Mouse (Mus musculus): Measurements from ENCODE around the gene Tmem246. TPM values are rescaled to one million over a fixed set of nuclear protein-coding genes. Genes with fewer than 3 reads are reported as not detected.
A peak's percentile ranks its signal among the peaks of the same experiment; 100 is the strongest.
"Not testable (repeated sequence)": the region's sequence is repeated elsewhere in the genome, so short reads cannot be mapped to it uniquely, and the experiment has no call there.

The Tmem246 gene
- total RNA-seq (2021), result 10 to 100 TPM; 66.9 to 68.1 TPM
- long read RNA-seq, experiment 1, transcript Tmem246-201 (2 exons, 2,989 nt), result major isoform, 99 of 193 reads
- long read RNA-seq, experiment 1, transcript Tmem246-202 (2 exons, 748 nt), result minor isoform, 76 of 193 reads
- long read RNA-seq, experiment 1, partial matches to known transcripts, result 0 of 193 reads
- long read RNA-seq, experiment 1, other reads (novel, unspliced or antisense), result 18 of 193 reads
- long read RNA-seq, experiment 2, transcript Tmem246-202 (2 exons, 748 nt), result minor isoform, 69 of 179 reads
- long read RNA-seq, experiment 2, transcript Tmem246-201 (2 exons, 2,989 nt), result major isoform, 87 of 179 reads
- long read RNA-seq, experiment 2, partial matches to known transcripts, result 0 of 179 reads
- long read RNA-seq, experiment 2, other reads (novel, unspliced or antisense), result 23 of 179 reads

DNA sequence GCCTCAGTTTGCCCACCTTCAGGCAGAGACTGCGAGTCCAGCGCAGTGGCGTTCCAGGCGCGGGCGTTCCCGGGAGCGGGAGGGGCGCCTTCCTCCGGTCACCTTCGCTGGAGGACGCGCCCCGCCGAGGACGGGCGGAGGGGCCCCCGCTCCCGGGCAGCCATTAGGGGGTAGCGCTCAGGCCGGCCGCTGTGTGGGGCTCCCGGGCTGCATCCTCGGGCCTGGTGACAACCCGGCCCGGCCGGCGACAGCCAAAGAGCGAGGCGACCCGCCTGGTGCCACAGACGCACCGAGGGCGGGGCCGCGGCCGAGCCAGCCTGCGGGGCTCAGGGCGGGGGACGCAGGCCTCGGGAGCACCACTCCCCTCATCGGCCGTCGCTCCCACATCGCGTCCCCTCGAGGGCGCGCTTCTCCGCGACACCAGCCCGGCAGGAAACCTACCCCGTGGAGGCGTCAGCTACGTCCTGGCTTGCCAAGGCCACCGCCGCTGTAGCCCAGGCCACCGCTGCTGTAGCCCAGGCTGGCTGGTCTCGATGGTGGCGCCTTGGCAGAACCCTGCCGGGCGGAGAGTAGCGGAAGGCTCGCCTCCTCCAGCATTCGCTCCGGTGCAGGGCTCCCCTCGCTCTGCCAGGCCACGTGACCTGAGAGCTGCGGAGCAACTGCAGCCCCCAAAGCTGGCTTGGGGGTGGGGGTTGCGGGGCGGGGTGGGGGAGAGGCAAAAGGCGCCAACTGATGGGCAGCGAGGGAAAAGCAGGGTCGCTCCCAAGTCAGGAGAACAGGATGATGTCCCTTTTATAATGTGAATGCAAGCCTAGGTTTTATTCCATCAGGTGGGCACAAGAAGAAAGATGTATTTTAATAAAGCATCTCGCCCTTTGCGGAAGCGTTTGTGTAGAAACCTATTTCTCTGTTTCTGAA lies at the start of gene Tmem246:
TSS of gene Tmem246 (minus strand) at position 694 of the 918 bp plus-strand sequence.
- intact Hi-C loops (cut with DNase I), result no loop called here

DNA sequence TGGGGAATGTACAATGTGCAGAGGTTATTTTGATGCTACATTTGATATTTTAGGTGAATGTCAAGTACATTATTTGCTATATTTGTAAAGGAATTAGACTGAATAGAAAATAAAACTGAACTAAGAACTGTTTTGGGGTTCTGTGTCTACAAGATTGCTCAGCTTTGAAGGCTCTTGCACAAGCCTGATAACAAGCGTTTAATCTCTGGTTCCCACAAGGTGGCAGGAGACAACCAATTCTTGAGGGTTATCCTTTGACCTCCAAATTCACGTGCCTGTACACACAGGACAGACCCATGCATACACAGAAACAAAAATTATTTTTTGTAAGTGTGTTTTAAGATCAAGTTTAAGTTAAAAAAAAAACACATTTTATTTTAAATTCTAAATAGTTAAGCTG lies 42.2 kb upstream of the Tmem246 start:
- DNase-seq (ENCODE audit: low spot score in 2 of 2), result no peak
- intact Hi-C loops (cut with DNase I), result no loop called here

More for the DNA sequence above, at the start of gene Tmem246:
- peak; percentile 62 to 65 for DNase-seq (ENCODE audit: low spot score in 2 of 2)

DNA sequence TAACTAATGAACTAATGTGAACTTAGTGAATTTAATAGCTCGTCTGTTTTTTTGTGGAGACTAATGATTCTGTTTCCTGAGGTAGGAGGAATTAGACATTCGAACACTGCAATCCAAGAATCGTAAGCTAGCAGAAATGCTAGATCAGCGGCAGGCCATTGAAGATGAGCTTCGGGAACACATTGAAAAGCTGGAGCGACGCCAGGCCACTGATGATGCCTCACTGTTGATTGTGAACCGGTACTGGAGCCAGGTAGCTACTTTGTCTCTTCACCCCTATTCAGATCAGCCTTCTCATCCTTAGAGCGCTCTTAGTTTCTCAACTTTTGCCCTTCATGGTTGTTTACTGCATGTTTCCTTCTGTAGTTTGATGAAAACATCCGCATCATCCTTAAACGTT lies 40.1 kb upstream of the Tmem246 start:
- DNase-seq (ENCODE audit: low spot score in 2 of 2), result no peak
- intact Hi-C loops (cut with DNase I), result no loop called here

DNA sequence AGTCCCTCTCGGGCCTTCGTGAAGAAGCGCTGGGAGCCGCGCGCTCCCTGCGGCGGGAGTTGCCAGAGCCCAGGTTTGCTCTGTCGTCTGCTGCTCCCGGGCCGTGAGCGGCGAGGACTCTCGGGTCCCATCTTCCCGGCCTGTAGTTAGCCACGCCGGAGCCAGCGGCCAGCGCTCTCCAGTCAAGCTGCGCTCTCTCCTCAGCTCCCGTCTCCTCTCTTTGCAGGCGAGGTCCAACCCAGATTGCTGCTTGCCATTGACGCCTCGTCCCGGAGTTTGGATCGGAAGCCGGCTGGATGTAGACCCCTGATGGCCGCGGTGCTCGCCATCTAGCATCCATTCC lies 34.4 kb upstream of the Tmem246 start:
- DNase-seq (ENCODE audit: low spot score in 2 of 2), result no peak
- intact Hi-C loops (cut with DNase I), result no loop called here

DNA sequence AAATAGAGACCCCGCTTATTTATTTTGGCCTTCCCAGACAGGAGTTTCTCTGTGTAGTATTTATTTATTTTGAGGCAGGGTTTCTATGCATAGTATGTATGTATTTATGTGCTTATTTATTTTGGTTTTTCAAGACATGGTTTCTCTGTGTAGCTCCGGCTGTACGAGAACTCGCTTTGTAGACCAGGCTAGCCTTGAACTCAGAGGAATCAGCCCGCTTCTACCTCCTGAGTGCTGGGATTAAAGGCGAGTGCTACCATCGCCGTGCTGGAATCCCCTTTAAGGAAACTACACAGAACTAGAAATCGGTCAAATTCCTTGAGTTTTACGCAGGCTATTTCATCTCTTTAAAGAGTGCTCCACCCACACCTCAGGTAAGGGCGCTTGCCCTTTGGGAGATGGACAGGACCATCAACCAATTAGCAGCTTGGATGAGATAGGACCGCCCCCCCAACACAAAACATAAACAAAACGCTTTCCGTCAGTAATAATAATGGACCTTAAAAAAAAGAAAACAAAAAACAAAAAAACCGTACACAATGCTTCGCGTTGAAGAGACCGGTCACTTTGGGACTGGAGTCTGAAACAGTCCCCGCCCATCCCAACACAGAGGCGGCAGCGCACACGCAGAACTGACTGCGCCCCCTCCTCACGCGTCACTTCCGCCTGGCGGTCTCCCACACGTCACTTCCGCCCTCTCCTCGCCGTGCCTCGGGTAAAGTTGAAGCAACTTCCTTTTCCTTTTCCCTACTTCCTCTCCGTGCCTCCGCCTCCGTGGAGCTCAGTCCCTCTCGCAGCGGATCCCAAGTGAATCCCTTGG lies 33.9 kb upstream of the Tmem246 start, which contains the start of gene Rnf20:
TSS of gene Rnf20 (plus strand) at position 688 of the 820 bp plus-strand sequence.
- intact Hi-C loops (cut with DNase I), result no loop called here
- peak; percentile 96 to 97 for DNase-seq (ENCODE audit: low spot score in 2 of 2)

DNA sequence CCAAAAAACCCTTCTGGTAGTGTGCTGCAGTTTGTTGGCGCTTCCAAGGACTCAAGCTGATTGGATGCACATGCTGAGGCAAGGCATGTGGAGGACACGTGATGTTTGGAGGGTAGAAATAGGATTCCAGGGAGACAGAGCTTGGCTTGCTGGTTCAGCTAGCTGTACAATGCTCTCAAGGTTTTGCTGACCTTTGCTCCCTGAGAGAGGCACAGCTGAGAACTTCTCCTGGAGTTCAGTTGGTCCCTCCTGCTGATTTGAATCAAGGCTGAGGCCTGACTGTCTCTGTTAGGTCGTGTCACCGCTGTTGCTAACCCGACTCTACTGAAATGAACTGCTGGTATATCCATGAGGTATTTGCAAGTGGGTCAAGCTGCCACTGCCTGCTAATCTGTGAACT lies 31.3 kb upstream of the Tmem246 start:
- intact Hi-C loops (cut with DNase I), result loop anchor here (5.0 kb wide), 1 partner anchor 937 kb away; no protein-coding TSS in a partner anchor
- DNase-seq (ENCODE audit: low spot score in 2 of 2), result no peak

DNA sequence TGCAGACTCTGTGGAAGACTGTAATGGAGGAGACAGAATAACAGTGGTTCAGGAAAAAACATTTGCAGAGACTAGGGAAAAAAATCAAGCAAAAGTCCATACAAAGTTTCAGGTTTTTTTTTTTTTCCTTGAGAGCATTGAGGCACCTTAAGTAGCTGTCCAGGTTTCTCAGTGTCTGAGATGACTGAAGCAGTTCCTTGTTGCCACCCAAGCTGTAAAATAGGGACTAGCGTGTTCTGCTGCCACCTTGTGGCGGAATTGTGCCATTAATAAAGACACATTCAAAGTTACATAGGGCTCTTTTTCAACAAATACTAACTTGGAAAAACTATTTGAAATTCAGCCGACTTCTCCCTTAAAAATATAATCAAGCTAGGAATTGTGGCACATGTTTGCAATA lies 29.3 kb upstream of the Tmem246 start:
- intact Hi-C loops (cut with DNase I), result loop anchor here (1.0 to 5.0 kb wide), 2 partner anchors 60 to 935 kb away; no protein-coding TSS in a partner anchor
- DNase-seq (ENCODE audit: low spot score in 2 of 2), result peak; percentile 88 to 91

DNA sequence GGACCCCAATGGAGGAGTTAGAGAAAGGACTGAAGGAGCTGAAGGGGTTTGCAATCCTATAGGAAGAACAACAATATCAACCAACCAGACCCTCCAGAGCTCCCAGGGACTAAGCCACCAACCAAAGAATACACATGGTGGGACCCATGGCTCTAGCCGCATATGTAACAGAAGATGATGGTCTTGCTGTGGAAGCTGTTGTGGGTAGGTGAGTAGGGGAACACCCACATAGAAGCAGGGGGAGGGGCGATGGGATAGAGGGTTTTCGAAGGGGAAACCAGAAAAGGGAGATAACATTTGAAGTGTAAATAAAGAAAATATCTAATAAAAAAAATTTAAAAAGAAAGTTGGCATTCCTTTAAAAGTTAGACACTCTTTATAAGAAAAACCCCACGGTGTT lies 27.3 kb upstream of the Tmem246 start:
- intact Hi-C loops (cut with DNase I), result loop anchor here (5.0 kb wide), 1 partner anchor 933 kb away; no protein-coding TSS in a partner anchor

DNA sequence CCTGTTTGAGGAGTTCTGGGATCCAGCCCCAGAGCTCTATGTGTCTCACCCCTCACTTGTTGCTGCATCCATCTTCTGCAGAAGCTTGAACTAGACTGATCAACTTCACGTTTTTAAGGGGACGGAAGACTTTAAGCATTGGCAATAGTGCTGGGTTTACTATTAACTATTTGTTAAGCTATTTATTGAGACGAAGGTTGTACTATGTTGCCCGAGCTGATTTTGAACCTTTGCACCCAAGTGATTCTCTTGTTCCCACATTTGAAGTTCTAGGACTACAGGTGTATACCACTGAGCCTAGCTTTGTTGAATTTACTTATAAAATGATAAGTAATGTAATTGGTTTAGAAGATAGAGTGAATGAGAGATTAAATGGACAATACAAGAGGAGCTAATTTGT lies 26.2 kb upstream of the Tmem246 start:
- intact Hi-C loops (cut with DNase I), result no loop called here
- no peak for DNase-seq (ENCODE audit: low spot score in 2 of 2)

More for the DNA sequence above, 27.3 kb upstream of the Tmem246 start:
- DNase-seq (ENCODE audit: low spot score in 2 of 2), result not testable (repeated sequence)

DNA sequence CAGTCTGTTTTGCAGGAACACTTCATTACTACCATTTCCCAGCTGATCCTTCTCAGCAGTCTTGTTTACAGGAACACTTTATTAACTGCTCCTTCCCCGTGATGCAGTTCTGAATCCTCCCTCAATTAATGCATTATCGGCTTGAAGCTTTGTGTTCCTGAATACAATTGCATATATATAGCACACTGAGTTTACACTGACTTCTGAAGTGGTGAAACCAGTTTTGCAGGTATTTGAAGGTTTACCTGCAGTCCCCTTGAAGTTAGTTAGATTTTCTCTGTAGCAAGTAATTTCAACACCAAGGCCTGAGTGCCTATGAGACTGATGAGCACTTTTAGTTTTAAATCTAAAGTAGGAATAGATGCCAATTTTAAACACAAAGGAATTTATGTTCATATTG lies 24.6 kb upstream of the Tmem246 start:
- DNase-seq (ENCODE audit: low spot score in 2 of 2), result no peak
- intact Hi-C loops (cut with DNase I), result no loop called here

DNA sequence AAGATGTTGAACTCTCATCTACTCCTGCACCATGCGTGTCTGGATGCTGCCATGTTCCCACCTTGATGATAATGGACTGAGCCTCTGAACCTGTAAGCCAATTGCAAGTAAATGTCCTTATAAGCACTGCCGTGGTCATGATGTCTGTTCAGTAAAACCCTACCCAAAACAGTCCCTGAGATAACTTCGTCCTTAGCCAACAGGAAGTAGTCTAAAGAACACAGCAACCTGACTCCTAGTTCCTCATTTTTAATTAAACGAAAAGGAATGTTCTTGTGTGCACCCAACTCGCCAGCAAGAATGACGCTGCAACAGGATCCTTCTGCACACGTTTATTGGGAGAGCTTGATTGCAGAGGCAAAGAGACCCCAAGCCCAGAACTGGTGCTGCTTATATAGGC lies 22.2 kb upstream of the Tmem246 start:
- intact Hi-C loops (cut with DNase I); DNase-seq (ENCODE audit: low spot score in 2 of 2): not testable (repeated sequence)

DNA sequence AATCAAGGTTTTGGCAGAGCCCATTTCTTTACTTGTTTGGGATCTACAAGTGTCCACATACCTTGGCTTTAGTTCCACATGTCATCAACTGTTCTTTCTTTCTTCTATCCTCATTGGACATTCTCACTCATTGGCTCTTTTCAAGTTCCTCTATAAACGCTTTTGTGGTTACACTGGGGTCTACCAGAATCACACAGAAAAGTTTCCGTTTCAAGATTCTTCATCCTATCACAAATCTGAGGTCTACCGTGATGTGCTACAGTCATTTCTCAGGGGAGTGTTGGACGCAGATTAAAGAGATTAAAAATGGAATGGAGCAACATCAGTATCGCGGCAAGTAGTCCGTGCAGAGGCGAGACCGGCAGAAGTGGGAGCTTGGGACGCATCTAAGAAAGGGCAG lies 19.2 kb upstream of the Tmem246 start:
- intact Hi-C loops (cut with DNase I), result no loop called here

DNA sequence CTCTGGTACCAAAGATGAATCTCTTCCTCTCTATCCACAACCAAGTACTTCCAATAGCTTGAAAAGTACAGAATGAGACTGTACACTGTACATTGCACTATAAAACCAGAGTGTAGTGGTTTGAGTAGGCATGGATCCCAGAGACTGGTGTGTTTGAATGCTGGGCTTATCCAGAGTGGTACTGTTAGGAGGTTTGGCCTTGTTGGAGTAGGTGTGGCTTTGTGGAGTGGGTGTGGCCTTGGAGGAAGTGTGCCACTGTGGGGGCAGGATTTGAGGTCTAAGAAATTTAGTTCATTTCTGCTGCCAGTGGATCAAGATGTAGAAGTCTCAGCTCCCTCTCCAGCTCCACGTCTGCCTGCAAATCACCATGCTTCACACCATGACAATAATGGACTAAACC lies 7.8 kb upstream of the Tmem246 start:
- intact Hi-C loops (cut with DNase I), result no loop called here
- DNase-seq (ENCODE audit: low spot score in 2 of 2), result no peak

More for the DNA sequence above, 19.2 kb upstream of the Tmem246 start:
- no peak for DNase-seq (ENCODE audit: low spot score in 2 of 2)

DNA sequence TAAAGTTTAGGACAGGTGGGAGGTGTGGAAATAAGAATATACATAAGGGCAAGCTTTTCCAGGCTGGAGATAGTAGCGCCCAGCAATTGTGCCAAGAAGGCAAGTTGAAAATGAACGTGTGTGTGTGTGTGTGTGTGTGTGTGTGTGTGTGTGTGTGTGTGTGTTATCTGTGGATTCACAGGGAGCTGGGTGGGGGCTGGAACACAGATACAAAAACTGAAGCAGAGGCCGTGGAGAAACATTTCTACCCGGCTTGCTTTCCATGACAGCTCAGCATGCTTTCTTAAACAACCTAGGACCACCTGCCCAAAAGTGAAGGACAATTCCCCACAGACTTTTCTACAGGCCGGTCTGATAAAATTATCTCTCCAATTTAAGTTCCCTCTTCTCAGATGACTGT lies 6.9 kb upstream of the Tmem246 start:
- no peak for DNase-seq (ENCODE audit: low spot score in 2 of 2)
- intact Hi-C loops (cut with DNase I), result no loop called here

DNA sequence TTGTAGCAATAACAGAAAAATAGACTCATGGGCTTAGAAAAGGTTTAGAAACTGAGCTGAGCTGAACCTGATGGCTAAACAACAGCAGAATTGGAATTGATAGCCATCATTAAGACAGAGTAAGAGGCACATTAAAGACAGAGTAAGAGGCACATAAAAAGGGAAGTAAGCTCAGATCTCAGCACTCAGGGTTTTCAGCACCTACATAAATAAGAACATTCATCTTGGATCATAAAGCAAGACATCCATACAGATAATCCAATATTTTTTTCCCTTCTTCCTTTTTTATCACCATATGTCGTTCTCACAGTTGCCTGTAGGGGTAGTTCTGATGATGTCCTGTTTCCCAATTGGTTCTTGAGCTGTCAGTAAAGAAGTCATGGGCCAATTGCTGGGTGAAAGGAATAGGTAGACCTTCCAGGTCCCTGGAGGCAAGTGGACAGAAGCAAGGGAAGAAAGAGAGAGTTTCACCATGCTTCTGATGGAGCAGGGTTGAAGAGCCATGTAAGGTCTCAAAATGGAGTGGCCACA lies 6.4 kb upstream of the Tmem246 start:
- DNase-seq (ENCODE audit: low spot score in 2 of 2), result peak in 1 of 2 experiments; percentile 44
- intact Hi-C loops (cut with DNase I), result no loop called here

DNA sequence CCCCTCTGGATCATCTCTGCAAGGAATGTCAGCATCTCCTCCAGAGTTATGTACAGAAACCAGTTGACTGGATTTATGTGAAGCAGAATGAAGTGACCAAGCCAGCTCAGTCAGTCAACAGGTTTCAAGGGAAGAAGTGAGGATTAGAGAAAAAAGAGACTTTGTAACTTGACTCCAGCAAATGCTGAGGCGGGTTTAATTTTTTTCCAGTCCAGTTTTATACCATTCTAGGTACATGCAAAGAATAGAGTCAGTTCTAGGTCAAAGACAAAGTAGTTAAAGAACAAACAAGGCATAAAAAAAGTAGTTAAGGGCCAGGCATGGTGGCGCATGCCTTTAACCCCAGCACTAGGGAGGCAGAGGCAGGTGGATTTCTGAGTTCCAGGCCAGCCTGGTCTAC lies 5.5 kb upstream of the Tmem246 start:
- intact Hi-C loops (cut with DNase I), result no loop called here
- no peak for DNase-seq (ENCODE audit: low spot score in 2 of 2)

DNA sequence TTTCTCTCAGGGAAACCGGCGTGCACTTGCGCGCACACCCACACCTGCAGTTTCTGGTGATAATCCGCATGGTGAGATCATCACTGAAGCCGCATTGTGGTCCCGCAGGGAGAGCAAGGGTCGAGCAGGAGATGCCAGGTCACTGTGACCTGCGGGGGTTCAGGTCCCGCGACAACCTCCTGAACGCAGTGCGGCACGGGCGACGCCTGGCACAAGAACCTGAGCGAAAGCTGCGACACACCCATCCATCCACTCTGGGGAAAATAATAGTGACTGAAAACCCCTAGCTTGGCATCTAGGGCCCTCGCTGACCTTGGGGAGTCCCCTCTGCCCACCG lies 862 bp downstream of the Tmem246 start:
- intact Hi-C loops (cut with DNase I), result no loop called here

DNA sequence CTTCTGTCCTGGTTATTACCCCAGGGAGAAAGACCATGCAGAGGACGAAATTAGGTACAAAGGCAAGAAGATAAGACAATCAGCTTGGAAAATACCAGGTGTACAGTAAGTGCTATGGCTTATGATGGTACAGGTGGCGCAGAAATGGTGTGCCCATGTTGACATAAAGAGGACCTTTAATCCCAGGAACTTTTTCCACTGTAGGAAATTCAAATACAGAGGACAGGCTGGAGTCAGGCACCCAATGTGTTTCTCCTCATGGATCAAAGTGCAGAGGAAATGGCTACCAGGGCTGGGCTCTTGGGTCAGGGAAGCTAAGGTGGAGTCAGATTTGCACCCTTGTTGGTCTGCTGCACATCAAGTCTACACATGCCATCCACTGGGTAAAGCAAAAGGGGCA lies 7.5 kb downstream of the Tmem246 start:
- DNase-seq (ENCODE audit: low spot score in 2 of 2), result no peak
- intact Hi-C loops (cut with DNase I), result no loop called here

More for the DNA sequence above, 862 bp downstream of the Tmem246 start:
- peak in 1 of 2 experiments; percentile 21 for DNase-seq (ENCODE audit: low spot score in 2 of 2)

DNA sequence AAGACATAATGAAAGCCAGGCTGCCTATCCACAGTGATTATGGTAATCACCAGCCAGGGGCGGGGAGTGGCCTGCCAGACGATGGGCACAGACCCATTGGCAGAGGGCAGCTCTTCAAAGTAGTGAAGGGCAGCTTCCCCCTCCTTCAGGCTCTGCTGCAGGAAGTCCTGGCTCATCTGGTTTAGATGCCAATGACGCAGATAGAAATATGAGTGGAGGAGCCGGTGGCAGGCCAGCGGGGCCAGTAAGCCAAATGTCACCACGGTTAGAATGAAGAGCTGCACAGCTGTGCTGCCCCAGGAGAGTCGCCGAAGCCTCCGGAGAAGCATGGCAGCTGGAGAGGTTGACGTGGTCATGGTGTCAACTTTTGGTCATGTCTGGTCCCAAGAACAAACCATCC lies 10.9 kb downstream of the Tmem246 start:
- intact Hi-C loops (cut with DNase I), result no loop called here
- DNase-seq (ENCODE audit: low spot score in 2 of 2), result no peak

Measured in left cerebral cortex, postnatal 14 days (tissue).